Mouse (Mus musculus): ENCODE data around the gene Spsb2.
"Not testable (repeated sequence)": the region's sequence is repeated elsewhere in the genome, so short reads cannot be mapped to it uniquely, and the experiment has no call there.

Gene Spsb2

GRCm38 (mm10) chr6:124817125-124817524 is 8.7 kb downstream of the Spsb2 start:
- DNase-seq (ENCODE audit: low spot score in 2 of 2): no peak

- no peak for DNase-seq (ENCODE audit: low spot score in 2 of 2)
These were observed 9.1 kb downstream of the Spsb2 start for GRCm38 (mm10) chr6:124817563-124817962.

- no peak for DNase-seq (ENCODE audit: low spot score in 2 of 2)
These were observed 9.5 kb downstream of the Spsb2 start for GRCm38 (mm10) chr6:124817971-124818370.

GRCm38 (mm10) chr6:124820891-124821290 is 12.4 kb downstream of the Spsb2 start:
- no peak for DNase-seq (ENCODE audit: low spot score in 2 of 2)

- DNase-seq (ENCODE audit: low spot score in 2 of 2): no peak
These were observed 13.6 kb downstream of the Spsb2 start for GRCm38 (mm10) chr6:124822049-124822448.

- no peak for DNase-seq (ENCODE audit: low spot score in 2 of 2)
These were observed 19.7 kb downstream of the Spsb2 start for GRCm38 (mm10) chr6:124828101-124828592.

- peak; percentile 100 for DNase-seq (ENCODE audit: low spot score in 2 of 2)
These were observed 20.7 kb downstream of the Spsb2 start, which contains the start of the genes Usp5 and Cdca3 for GRCm38 (mm10) chr6:124828868-124829798. TSS of gene Usp5 (minus strand) at chr6:124829484. TSS of gene Cdca3 (plus strand) at chr6:124829547.

GRCm38 (mm10) chr6:124829799-124830700 is 21.6 kb downstream of the Spsb2 start:
- peak; percentile 97 to 99 for DNase-seq (ENCODE audit: low spot score in 2 of 2)

- not testable (repeated sequence) for DNase-seq (ENCODE audit: low spot score in 2 of 2)
These were observed 22.7 kb downstream of the Spsb2 start for GRCm38 (mm10) chr6:124831199-124831598.

GRCm38 (mm10) chr6:124831649-124832048 is 23.2 kb downstream of the Spsb2 start:
- no peak for DNase-seq (ENCODE audit: low spot score in 2 of 2)

GRCm38 (mm10) chr6:124834512-124835081 is 26.1 kb downstream of the Spsb2 start:
- no peak for DNase-seq (ENCODE audit: low spot score in 2 of 2)

GRCm38 (mm10) chr6:124835531-124835930 is 27.1 kb downstream of the Spsb2 start:
- DNase-seq (ENCODE audit: low spot score in 2 of 2): no peak

GRCm38 (mm10) chr6:124836411-124836810 is 27.9 kb downstream of the Spsb2 start:
- no peak for DNase-seq (ENCODE audit: low spot score in 2 of 2)

GRCm38 (mm10) chr6:124839805-124840204 is 31.3 kb downstream of the Spsb2 start:
- DNase-seq (ENCODE audit: low spot score in 2 of 2): peak in 1 of 2 experiments; percentile 50

- DNase-seq (ENCODE audit: low spot score in 2 of 2): no peak
These were observed 32.0 kb downstream of the Spsb2 start, which contains the start of gene Gnb3 for GRCm38 (mm10) chr6:124840241-124841167. TSS of gene Gnb3 (minus strand) at chr6:124840275.

GRCm38 (mm10) chr6:124847305-124847704 is 38.8 kb downstream of the Spsb2 start:
- DNase-seq (ENCODE audit: low spot score in 2 of 2): peak; percentile 79 to 90

GRCm38 (mm10) chr6:124850535-124850934 is 42.1 kb downstream of the Spsb2 start:
- DNase-seq (ENCODE audit: low spot score in 2 of 2): no peak

- DNase-seq (ENCODE audit: low spot score in 2 of 2): no peak
These were observed 46.2 kb downstream of the Spsb2 start for GRCm38 (mm10) chr6:124854647-124855046.

GRCm38 (mm10) chr6:124856321-124856720 is 47.9 kb downstream of the Spsb2 start:
- no peak for DNase-seq (ENCODE audit: low spot score in 2 of 2)
